Mouse (Mus musculus) forebrain, postnatal 0 days (tissue): Measurements from ENCODE around the gene Htr7. TPM values are rescaled to one million over a fixed set of nuclear protein-coding genes. Genes with fewer than 3 reads are reported as not detected.

Experiments
- ATAC-seq: fragments of 200-750 bp; cut with Nextera tagmentation; 2 replicates; pipeline ENCODE4 v1.8.0; 2017; ENCODE audit warnings: mild to moderate bottlenecking, moderate library complexity
- DNase-seq: peaks from one replicate; pipeline ENCODE4 v3.0.0-alpha.2; 2015
- H3K27ac ChIP-seq: fragments of 300-500 bp; sonication (generic); 2 replicates; pipeline ENCODE4 v1.5.1; 2014; ENCODE audit warnings: low read depth, mild to moderate bottlenecking, antibody characterized with exemption, low read length, moderate library complexity, mixed read lengths
- H3K27me3 ChIP-seq: fragments of 300-500 bp; sonication (generic); 2 replicates; pipeline ENCODE4 v1.6.1; 2014; ENCODE audit warnings: mild to moderate bottlenecking, low read length, mixed read lengths; ENCODE audit not compliant: insufficient read depth
- H3K36me3 ChIP-seq: fragments of 300-500 bp; sonication (generic); 2 replicates; pipeline ENCODE4 v1.6.1; 2014; ENCODE audit warnings: mild to moderate bottlenecking, moderate library complexity; ENCODE audit not compliant: insufficient read depth
- H3K4me1 ChIP-seq: fragments of 300-500 bp; sonication (generic); 2 replicates; pipeline ENCODE4 v1.6.1; 2014; ENCODE audit warnings: antibody characterized with exemption; ENCODE audit not compliant: insufficient read depth
- H3K4me2 ChIP-seq: fragments of 300-500 bp; sonication (generic); 2 replicates; pipeline ENCODE4 v1.6.1; 2014; ENCODE audit warnings: low read depth, mild to moderate bottlenecking, moderate library complexity
- H3K4me3 ChIP-seq: fragments of 300-500 bp; sonication (generic); 2 replicates; pipeline ENCODE4 v1.5.1; 2014; ENCODE audit warnings: low read depth, low read length, mixed read lengths
- H3K9ac ChIP-seq: fragments of 300-500 bp; sonication (generic); 2 replicates; pipeline ENCODE4 v1.6.1; 2014; ENCODE audit warnings: mild to moderate bottlenecking
- H3K9me3 ChIP-seq: fragments of 300-500 bp; sonication (generic); 2 replicates; pipeline ENCODE4 v1.6.1; 2016; ENCODE audit warnings: low read length
- CTCF ChIP-seq: sonication (generic); IDR thresholded peaks from 2 replicates; pipeline ENCODE4 v1.5.1; 2016; ENCODE audit warnings: antibody characterized with exemption, control low read depth, low read depth
- WGBS: fragments of 180-500 bp; shearing (Covaris S2); extraction: QIAGEN DNeasy Blood & Tissue Kit; methylation state at CpG from one replicate; pipeline ENCODE4 v1.1.7; 2014; 5-methylcytosine and 5-hydroxymethylcytosine counted together
- polyA plus RNA-seq: library from polyadenylated mRNA; unstranded; fragments of >200 nt; fragmentation: Nextera tagmentation; extraction: Ambion mirVana; gene quantifications from 2 replicates; pipeline ENCODE4 v1.2.1, GENCODE M21; 2015
- total RNA-seq: library from RNA; depleted of rRNA; stranded (reverse); fragments of >200 nt; gene quantifications from 2 replicates; pipeline ENCODE4 v1.2.3, GENCODE M21; 2014; rRNA removed

Gene Htr7
- total and polyA plus RNA-seq, 2 experiments from 2014 or later, result 11.9 to 18.4 TPM

DNA sequence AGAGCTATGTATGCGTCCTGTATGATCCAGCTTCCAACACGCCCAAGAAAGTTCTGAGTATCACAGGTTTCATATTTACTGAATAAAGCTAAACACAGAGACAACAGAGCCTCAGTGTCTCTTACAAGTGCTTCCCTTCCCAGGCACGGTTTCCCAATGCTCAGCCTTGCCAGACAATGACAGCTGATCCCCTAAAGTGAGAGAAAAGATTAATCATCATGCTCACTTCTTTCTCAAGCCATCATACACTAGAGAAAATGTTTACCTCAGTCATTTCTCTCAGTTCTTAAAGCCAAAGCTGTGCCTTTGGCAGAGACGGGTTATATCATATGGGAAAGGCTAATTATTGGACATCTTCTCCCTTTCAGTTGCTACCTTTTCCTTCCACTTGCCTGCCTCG, 99.7 kb downstream of the Htr7 start:
- 64% methylated on average over 5 of the region's 5 CpGs for WGBS
- H3K27me3 ChIP-seq, result no peaks in the 10 kb centered on the region

DNA sequence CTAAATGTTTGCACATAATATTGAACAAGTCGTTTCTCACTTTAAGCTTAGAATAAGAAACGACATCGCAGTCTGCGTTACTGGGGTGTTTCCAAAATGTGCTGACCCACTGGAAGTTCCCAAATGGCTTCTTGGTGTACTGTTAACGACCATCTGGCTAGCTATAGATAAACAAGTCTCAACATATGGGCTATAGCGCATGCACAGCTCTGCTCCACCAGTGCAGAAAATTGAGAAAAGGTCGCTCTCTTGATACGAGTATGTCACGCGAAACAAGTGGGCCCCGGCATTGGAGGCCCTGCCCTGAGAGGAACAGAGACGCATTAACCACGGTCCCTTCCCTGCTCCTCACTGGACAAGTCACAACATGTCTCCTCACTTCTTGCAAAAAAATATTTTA, 101.6 kb downstream of the Htr7 start:
- Histone ChIP-seq H3K27me3 (no peaks in the 10 kb centered on the region), H3K9me3 (no peaks in the 10 kb centered on the region), H3K27ac (no peak overlapping the region), H3K9ac (no peak overlapping the region), H3K4me3 (no peak overlapping the region), H3K4me2 (no peak overlapping the region), H3K4me1 (no peaks in the 10 kb centered on the region), H3K36me3 (no peaks in the 10 kb centered on the region)
- ATAC-seq (peak; percentile 55), DNase-seq (no peak)
- WGBS, result 83% methylated on average over 13 of the region's 13 CpGs
- TF ChIP-seq CTCF, result no peak

More for the DNA sequence above, 99.7 kb downstream of the Htr7 start:
- ATAC-seq, result no peak
- TF ChIP-seq CTCF, result no peak
- H3K4me1 ChIP-seq, result no peaks in the 10 kb centered on the region
- no peak overlapping the region for H3K27ac ChIP-seq
- H3K36me3 ChIP-seq, result no peaks in the 10 kb centered on the region
- no peak overlapping the region for H3K9ac ChIP-seq
- no peak overlapping the region for H3K4me3 ChIP-seq
- H3K4me2 ChIP-seq, result no peak overlapping the region
- no peak for DNase-seq
- no peaks in the 10 kb centered on the region for H3K9me3 ChIP-seq

GRCm38 (mm10) chr19:35949888-35950287, 107.4 kb downstream of the Htr7 start:
- H3K9me3 ChIP-seq, result no peaks in the 10 kb centered on the region
- no peak overlapping the region for H3K9ac ChIP-seq
- H3K4me1 ChIP-seq, result no peaks in the 10 kb centered on the region
- no peak overlapping the region for H3K4me3 ChIP-seq
- H3K36me3 ChIP-seq, result no peaks in the 10 kb centered on the region
- H3K4me2 ChIP-seq, result no peak overlapping the region
- no peak overlapping the region for H3K27ac ChIP-seq
- no peak for DNase-seq
- WGBS, result 15% methylated on average over 1 of the region's 1 CpGs
- no peaks in the 10 kb centered on the region for H3K27me3 ChIP-seq
- no peak for TF ChIP-seq CTCF
- no peak for ATAC-seq

DNA sequence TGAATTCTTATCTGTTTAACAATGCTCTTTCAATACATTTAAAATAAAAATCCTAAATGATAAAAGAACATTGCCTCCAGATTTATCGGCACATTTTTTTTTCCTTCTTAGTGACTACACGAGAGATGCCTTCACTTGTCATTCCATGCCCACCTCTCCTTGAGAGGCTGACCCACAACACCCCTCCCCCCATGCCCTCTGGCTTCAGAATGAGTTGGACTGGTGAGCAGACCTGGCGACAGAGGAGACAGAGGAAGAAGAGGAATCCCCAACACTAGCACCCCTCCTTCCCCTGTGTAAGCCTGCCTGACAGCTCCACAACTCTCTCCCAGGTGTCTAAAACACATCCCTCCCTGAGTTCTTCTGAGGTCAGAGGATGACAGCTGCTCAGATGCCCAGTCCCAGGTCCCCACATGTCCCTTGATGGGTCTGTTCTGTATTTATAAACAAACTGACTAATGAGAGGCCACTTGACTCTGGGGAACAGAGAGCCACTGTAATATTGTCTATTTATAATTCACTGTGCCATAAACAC, 132.3 kb downstream of the Htr7 start:
- 63% methylated on average over 3 of the region's 3 CpGs for WGBS
- H3K36me3 ChIP-seq, result no peaks in the 10 kb centered on the region
- H3K4me2 ChIP-seq, result no peak overlapping the region
- H3K9me3 ChIP-seq, result no peaks in the 10 kb centered on the region
- DNase-seq (no peak), ATAC-seq (no peak)
- H3K27ac ChIP-seq, result no peak overlapping the region
- no peak for TF ChIP-seq CTCF
- H3K4me1 ChIP-seq, result no peaks in the 10 kb centered on the region
- H3K27me3 ChIP-seq, result no peaks in the 10 kb centered on the region
- no peak overlapping the region for H3K4me3 ChIP-seq
- H3K9ac ChIP-seq, result no peak overlapping the region

- 51% methylated on average over 5 of the region's 5 CpGs for WGBS
- H3K4me2 ChIP-seq, result no peak overlapping the region
- DNase-seq (peak; percentile 43), ATAC-seq (peak; percentile 90)
- H3K9me3 ChIP-seq, result no peaks in the 10 kb centered on the region
- no peak overlapping the region for H3K9ac ChIP-seq
- H3K4me3 ChIP-seq, result no peak overlapping the region
- no peaks in the 10 kb centered on the region for H3K27me3 ChIP-seq
- H3K36me3 ChIP-seq, result no peaks in the 10 kb centered on the region
- H3K27ac ChIP-seq, result no peak overlapping the region
- no peak for TF ChIP-seq CTCF
- H3K4me1 ChIP-seq, result no peaks in the 10 kb centered on the region
These were observed 132.9 kb downstream of the Htr7 start for GRCm38 (mm10) chr19:35924418-35924817.

Other genes with a start within 250 kb of the Htr7 start
- 30.5 and 32.1 TPM in 2 replicates for gene Rpp30, start 26.2 kb upstream of the Htr7 start, total RNA-seq
- gene Rpp30, start 26.2 kb upstream of the Htr7 start, polyA plus RNA-seq, result 81.5 and 85.7 TPM in 2 replicates
- gene Ankrd1, start 62.6 kb upstream of the Htr7 start, total RNA-seq, result 0.08 and 0.29 TPM in 2 replicates
- gene Ankrd1, start 62.6 kb upstream of the Htr7 start, polyA plus RNA-seq, result 0.08 TPM in 1 of 2 replicates, not detected in the other